Mouse (Mus musculus): ENCODE data around the gene Pde5a.

GRCm38 (mm10) chr3:122784245-122784644, 55.5 kb downstream of the Pde5a start:
- no peak for TF ChIP-seq CTCF (IDR thresholded peaks at IDR 0.05; ENCODE audit: control insufficient read depth, insufficient read depth, insufficient read length)
- TF ChIP-seq MAX (IDR thresholded peaks at IDR 0.05), result no peak
- no peak for TF ChIP-seq USF1 (IDR thresholded peaks at IDR 0.05; ENCODE audit: low read depth)
- no peak for TF ChIP-seq MYOG (IDR thresholded peaks at IDR 0.05; ENCODE audit: control insufficient read depth, extremely low read depth, insufficient read length)
- TF ChIP-seq MYOD1 (IDR thresholded peaks at IDR 0.05; ENCODE audit: control insufficient read depth, insufficient read length, low read depth), result no peak
- TF ChIP-seq CEBPB (IDR thresholded peaks at IDR 0.05; ENCODE audit: low read depth), result no peak
- no peak for TF ChIP-seq FOSL1 (IDR thresholded peaks at IDR 0.05; ENCODE audit: insufficient read depth, low read length, poor library complexity, severe bottlenecking)

Data from C2C12 (cell line).